Mouse (Mus musculus) sigmoid colon, adult 10 weeks (tissue): ENCODE results near the gene Nepn. TPM values are rescaled to one million over a fixed set of nuclear protein-coding genes. Genes with fewer than 3 reads are reported as not detected.

Source experiments
- polyA plus RNA-seq: library from polyadenylated mRNA; stranded (reverse); fragments of 350-450 nt; fragmentation: Illumina TruSeq; extraction: RNeasy Lipid Tissue Mini Kit (QIAGEN cat#74804); gene quantifications from one replicate; pipeline ENCODE4 v1.2.3, GENCODE M21; 2014; ENCODE audit warnings: low read depth, low replicate concordance

Gene Nepn
- not detected for polyA plus RNA-seq

DNA sequence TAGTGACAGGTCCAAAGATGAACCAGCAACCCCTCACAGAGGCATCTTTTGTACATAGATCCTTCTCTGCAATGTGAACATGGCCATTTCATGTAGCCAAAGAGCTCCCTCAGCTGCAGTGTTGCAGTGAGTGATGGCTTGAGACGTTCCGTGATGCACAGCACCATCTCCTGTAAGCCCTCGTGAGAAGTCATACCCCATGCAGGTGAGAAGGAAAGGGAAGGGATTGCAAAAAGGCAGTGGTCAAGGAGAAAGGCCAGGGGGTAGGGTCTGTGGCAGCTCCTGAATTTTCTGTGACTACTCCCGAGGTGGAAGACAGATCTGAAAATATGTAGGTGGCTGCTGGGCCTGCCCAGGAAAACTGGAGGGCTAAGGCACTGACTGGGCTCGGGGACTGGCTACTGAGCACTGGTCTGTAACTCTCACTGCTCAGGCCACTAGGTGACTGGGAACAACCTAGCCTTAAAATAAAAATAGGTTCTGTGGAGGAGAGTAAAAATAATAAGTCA, at the start of gene Nepn:
Gene Nepn, plus strand, starts transcription at position 51 of the 509 bp plus-strand sequence.

DNA sequence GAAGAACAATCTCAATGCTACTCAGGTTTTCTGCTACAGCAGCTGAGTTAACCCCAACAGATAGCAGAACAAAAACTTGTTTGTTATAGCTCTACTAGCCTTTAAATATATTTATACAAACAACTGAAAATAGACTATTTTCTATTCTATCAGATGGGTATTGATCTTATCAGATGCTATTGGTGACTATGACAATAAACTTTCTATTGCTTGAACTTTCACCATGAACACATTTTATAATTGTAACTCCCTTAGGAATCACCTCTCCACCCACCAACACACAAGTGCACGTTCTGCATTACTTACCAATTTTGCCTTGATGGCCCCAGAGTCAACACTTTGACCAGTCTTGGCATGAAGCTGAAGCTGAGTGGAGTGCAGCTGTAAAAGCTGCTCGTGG, 30.3 kb upstream of the Nepn start, which contains the start of gene Gm26741:
Gene Gm26741, plus strand, starts transcription at position 301 of the 400 bp plus-strand sequence.

GRCm38 (mm10) chr10:52381845-52382591, 6.8 kb upstream of the Nepn start, which contains the start of gene Gopc:
TSS of gene Gopc (minus strand) at chr10:52382124.

DNA sequence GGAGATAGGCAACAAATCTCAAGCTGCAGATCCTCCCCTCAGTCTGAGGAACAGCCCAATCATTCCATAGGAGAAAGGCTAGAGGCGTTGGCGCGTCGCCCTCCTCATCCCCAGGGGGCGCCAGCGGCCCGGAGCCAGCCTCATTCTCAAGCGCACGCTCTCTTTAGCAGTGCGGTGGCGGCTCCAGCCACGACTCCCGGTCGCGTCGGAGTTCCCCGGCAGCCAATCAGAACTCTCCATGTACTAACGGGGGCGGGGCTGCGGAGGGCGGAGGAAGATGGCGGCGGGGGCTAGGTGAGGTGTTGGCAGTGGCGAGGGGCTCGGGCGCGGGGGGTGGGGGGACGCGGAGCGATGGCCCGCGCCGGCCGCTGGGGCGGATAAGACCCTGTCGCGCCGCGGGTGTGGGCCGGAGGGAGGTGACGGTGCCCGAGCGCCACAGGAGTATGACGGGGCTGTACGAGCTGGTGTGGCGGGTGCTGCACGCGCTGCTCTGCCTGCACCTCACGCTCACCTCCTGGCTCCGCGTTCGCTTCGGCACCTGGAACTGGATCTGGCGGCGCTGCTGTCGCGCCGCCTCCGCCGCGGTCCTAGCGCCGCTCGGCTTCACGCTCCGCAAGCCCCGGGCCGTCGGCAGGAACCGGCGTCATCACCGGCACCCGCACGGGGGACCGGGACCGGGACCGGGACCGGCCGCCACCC, 28.7 kb downstream of the Nepn start, which contains the start of gene Nus1:
Gene Nus1, plus strand, starts transcription at position 249 of the 699 bp plus-strand sequence.

Other genes with a start within 250 kb of the Nepn start
- 0.09 TPM for gene Ros1, start 193.7 kb upstream of the Nepn start, polyA plus RNA-seq
- 23.2 TPM for gene Dcbld1, start 155.4 kb upstream of the Nepn start, polyA plus RNA-seq
- not detected for gene Gm26741, start 30.2 kb upstream of the Nepn start, polyA plus RNA-seq
- 78.6 TPM for gene Gopc, start 6.8 kb upstream of the Nepn start, polyA plus RNA-seq
- gene Nus1, start 28.6 kb downstream of the Nepn start, polyA plus RNA-seq, result 177 TPM